Comparison of ENCODE assay signal across 12 mouse cellular contexts in the genomic region with DNA sequence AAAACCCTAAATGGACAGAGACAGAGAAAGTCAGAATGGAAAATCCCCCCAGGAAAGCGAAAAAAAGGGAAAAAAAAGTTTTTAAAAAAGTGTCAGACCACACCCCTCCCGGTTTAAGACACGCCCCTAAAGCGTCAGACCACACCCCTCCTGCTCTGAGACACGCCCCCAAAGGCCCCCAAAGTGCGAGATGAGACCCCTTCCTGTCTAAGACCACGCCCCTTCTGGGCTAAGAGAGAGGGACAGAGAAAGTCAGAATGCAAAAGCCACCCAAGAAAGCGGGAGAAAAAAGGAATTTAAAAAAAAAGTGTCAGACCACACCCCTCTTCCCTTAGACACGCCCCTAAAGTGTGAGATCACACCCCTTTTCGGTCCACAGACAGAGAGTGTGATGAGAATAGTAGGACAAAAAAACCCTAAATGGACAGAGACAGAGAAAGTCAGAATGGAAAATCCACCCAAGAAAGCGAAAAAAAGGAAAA. TPM values are rescaled to one million over a fixed set of nuclear protein-coding genes. Genes with fewer than 3 reads are reported as not detected.
DNase-seq lines count a peak whose midpoint lies in the region; ATAC-seq and TF ChIP-seq lines count a peak whose summit lies in the region.
"Not testable (repeated sequence)": the region's sequence is repeated elsewhere in the genome, so short reads cannot be mapped to it uniquely, and the experiment has no call there.
"Had no signal": no experiment of that assay in that cellular context is flagged by ENCODE, and none has a peak within 500 bp of the region (broad histone marks: within the 10 kb centered on the region; RNA-seq: fewer than 3 reads in every experiment).

No protein-coding gene starts in this region.

- not testable (repeated sequence) for H3K4me2 ChIP-seq in hindbrain, embryonic 11.5 days (replicated peaks; ENCODE audit: low read depth, low read length)

- H3K9ac ChIP-seq in hindbrain, embryonic 11.5 days (ENCODE audit: low read depth, low read length), result not testable (repeated sequence)

- H3K4me3 ChIP-seq in hindbrain, embryonic 11.5 days (ENCODE audit: low read depth, low read length); left cerebral cortex, adult 2 months: not testable (repeated sequence)

- not testable (repeated sequence) for H3K4me1 ChIP-seq in hindbrain, embryonic 11.5 days (replicated peaks; ENCODE audit: control insufficient read depth, insufficient read depth, low read length)

- WGBS in hindbrain, embryonic 11.5 days, result 58% methylated on average over 11 of the region's 11 CpGs

- not testable (repeated sequence) for ATAC-seq in hindbrain, embryonic 11.5 days (ENCODE audit: low FRiP score)
- peak; percentile 13 for ATAC-seq in megakaryocyte, adult 5-6 weeks (ENCODE audit: poor library complexity, severe bottlenecking)

- TF ChIP-seq CTCF in left cerebral cortex, adult 2 months (IDR thresholded peaks at IDR 0.05), result not testable (repeated sequence)

- H3K9me3 ChIP-seq in hindbrain, embryonic 11.5 days (ENCODE audit: control insufficient read depth, low read length), result peaks cover 39% of the 10 kb centered on the region

- peaks cover 22% of the 10 kb centered on the region for H3K36me3 ChIP-seq in hindbrain, embryonic 11.5 days (ENCODE audit: control insufficient read depth, insufficient read depth, low read length)

- H3K27me3 ChIP-seq in hindbrain, embryonic 11.5 days (ENCODE audit: control insufficient read depth, insufficient read depth, low read length), result not testable (repeated sequence)

- intact Hi-C loops in left cerebral cortex, adult 2 months (cut with DNase I), result not testable (repeated sequence)

- peak; percentile 79 for DNase-seq in NIH3T3 (ENCODE audit: low read depth)
- DNase-seq in cerebellum, postnatal 14 days, result peak; percentile 32 to 44
- peak; percentile 93 for DNase-seq in forelimb bud, embryonic 11.5 days (ENCODE audit: low read depth, low spot score)
- DNase-seq in hindbrain, embryonic 11.5 days (ENCODE audit: low spot score), result peak; percentile 49
- peak; percentile 30 to 46 for DNase-seq in left cerebral cortex, adult 2 months (ENCODE audit: extremely low spot score in 1 of 2, low spot score in 2 of 2)
- DNase-seq in spleen, adult 12 weeks (ENCODE audit: low spot score), result peak; percentile 45
- DNase-seq in urinary bladder, postnatal 10 days (ENCODE audit: low spot score), result peak; percentile 14

- not testable (repeated sequence) for H3K27ac ChIP-seq in hindbrain, embryonic 11.5 days (ENCODE audit: low read depth, low read length); left cerebral cortex, adult 2 months

RNA-seq across cellular contexts. Expression of gene Gm21860, which starts 15.0 kb away (rescaled TPM):
- not detected in 2 replicates for polyA plus RNA-seq in hindbrain, embryonic 11.5 days (2014; fragmentation: Nextera tagmentation; extraction: Ambion mirVana)
- not detected for total RNA-seq in left cerebral cortex, adult 2 months (2021)
- total RNA-seq in megakaryocyte, adult 5-6 weeks (2015), result not detected in 2 replicates
- total RNA-seq in megakaryocyte, adult 5-6 weeks (2017), result not detected in 2 replicates
- polyA plus RNA-seq: heart, embryonic 14.5 days; kidney, postnatal 0 days; liver, embryonic 15.5 days; stomach, embryonic 14.5 days had no signal

RNA-seq across cellular contexts. Expression of gene Gm47283, which starts 45.0 kb away (rescaled TPM):
- polyA plus RNA-seq in hindbrain, embryonic 11.5 days (2014; fragmentation: Nextera tagmentation; extraction: Ambion mirVana), result not detected in 2 replicates
- total RNA-seq in left cerebral cortex, adult 2 months (2021), result not detected
- total RNA-seq in megakaryocyte, adult 5-6 weeks (2015), result not detected in 2 replicates
- total RNA-seq in megakaryocyte, adult 5-6 weeks (2017), result not detected in 2 replicates
- polyA plus RNA-seq: heart, embryonic 14.5 days; kidney, postnatal 0 days; liver, embryonic 15.5 days; stomach, embryonic 14.5 days had no signal

Comparison
In these comparisons a context has a peak if more than half of its experiments do, and no peak if none do; other contexts are left out.
1. DNase-seq: peak in every context shown above with its lines; median percentile 93 in forelimb bud, embryonic 11.5 days; 79 in NIH3T3; 49 in hindbrain, embryonic 11.5 days; 45 in spleen, adult 12 weeks; 38 in cerebellum, postnatal 14 days; 38 in left cerebral cortex, adult 2 months; 14 in urinary bladder, postnatal 10 days.